Mouse (Mus musculus): ENCODE results near the gene Mnd1.

The Mnd1 gene

GRCm38 (mm10) chr3:84086921-84087320 is 68.7 kb downstream of the Mnd1 start:
- DNase-seq, result no peak

- no peak for DNase-seq
These were observed 69.2 kb downstream of the Mnd1 start for GRCm38 (mm10) chr3:84086337-84086736.

DNA sequence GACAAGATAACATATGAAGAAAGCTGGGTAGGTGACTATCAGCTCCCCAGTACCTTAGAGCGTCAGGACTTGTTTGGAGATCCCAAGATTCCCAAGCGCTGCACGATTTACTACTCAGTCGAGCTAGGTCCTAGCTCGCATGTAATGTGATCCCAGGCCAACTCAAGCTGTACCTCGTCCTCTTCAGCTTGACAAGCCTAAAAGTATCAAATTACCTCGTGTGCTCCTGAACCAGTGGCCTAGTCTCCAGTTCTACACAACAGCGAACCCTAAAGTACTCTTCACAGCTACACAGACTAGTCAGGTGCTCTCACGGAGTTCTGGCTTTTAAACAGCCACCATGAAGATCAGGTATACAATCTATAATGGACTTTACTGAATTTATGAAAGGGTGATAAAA is 70.2 kb downstream of the Mnd1 start:
- DNase-seq, result no peak

- no peak for DNase-seq
These were observed 74.3 kb downstream of the Mnd1 start for GRCm38 (mm10) chr3:84081208-84081722.

DNA sequence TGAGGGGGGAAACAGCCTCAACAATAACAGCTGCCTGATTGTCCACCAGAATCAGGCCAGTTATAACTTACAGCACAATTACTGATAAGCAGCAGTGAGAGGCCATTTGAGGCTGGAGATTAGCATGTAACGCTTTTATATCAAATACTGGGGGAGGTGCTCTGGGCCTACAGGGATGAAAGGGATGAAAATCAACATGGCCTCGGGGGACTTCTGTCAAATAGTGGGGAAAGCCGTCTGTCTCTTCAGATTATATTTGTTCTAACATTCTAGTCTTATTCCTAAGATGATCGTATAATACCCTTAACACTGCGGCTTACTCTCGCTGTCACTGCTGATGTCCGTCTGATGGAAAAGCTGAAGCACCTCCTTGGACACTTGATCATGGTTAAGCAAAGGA is 75.5 kb downstream of the Mnd1 start:
- DNase-seq, result no peak

- DNase-seq, result no peak
These were observed 78.1 kb downstream of the Mnd1 start for GRCm38 (mm10) chr3:84077505-84077904.

DNA sequence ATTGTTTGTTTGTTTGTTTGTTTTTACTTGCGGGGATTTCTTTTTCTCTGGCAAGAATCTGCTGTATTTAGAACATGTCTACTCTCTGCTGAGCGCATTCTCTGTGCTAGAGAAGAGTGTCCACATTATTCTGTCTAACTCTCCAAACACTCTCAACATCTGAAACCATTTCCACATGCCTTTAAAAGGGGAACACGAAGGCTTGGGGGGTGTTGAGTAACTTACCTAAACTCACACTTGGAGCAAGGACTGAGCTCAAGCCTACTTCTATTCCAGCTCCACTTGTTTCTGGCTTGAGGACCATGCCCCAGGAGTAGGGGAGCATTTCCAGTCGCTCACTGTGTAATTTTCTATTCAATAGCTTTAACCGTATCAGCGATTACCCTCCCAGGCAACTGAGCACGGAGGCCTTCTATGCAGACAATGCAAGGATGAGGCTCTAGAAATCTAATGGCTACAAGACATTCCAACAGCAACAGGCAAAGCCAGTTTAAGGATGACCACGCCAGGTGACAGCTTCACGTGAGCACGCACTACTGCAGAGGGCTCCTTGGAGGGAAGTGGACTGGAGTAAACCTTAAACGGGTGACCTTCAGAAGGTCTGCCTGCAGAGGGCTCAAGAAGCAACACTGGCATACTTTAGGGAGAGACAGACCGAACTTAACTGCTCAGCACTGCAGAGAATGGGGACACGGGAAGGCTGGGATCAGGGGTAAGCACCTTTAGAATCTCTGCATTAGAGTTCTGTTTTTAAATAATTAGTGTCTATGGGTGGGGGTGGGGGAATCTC is 78.8 kb downstream of the Mnd1 start:
- no peak for DNase-seq

GRCm38 (mm10) chr3:84075516-84075915 is 80.1 kb downstream of the Mnd1 start:
- no peak for DNase-seq

DNA sequence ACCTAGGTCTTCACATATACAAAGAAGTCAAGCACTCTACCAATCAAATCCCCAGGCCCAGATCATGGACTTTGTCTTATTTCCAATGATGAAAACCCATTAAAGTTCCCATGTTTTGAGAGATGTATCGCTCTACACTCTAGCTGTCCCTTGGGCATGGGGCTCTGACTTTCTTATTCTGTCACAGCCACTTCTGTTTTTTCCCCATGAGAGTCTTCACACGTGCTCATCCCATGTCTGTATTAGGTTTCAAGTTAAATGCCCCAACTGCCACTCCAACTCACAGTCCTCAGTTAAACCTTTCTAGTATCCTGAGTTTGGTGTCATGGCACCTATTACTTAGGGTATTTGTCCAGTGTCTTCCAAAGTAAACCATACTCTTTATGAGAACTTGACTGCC is 80.8 kb downstream of the Mnd1 start:
- DNase-seq, result no peak

DNA sequence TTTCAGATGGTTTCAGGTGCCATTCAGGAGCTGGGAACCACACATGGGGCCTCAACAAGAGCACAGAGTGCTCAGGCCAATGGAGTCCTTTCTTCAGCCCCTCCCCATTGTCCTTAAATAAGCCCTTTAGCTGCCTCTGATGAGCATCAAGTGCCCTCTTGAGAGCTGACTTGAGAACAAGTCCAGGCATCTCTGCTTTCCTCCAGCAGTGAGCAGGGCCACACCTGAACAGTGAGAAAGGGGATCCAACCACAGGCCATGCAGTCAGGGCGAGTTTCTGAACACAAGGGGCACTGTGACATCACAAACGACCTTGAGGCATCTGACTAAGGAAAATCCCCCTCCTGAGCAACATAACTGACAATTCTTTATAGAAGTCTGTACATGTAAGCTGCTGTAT is 83.9 kb downstream of the Mnd1 start:
- no peak for DNase-seq

DNA sequence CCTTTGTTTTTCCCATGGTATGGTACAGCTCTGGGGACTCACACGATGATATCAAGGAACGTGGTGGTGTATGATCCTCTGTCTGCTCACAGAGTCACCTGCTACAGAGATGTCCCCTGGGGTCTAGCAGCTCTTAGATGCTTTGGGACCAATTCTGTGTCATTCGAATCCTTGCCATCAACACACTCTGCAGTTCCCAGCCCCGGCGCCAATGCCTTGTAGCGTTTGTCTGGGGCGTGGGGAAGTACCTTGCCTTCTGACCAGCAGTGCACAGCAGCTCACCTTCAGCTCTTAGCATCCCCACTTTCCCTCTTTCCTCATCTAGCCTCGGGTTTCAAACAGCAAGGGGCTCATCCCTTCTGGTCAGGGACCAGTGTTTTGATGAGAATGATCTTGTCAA is 84.8 kb downstream of the Mnd1 start:
- DNase-seq, result no peak

DNA sequence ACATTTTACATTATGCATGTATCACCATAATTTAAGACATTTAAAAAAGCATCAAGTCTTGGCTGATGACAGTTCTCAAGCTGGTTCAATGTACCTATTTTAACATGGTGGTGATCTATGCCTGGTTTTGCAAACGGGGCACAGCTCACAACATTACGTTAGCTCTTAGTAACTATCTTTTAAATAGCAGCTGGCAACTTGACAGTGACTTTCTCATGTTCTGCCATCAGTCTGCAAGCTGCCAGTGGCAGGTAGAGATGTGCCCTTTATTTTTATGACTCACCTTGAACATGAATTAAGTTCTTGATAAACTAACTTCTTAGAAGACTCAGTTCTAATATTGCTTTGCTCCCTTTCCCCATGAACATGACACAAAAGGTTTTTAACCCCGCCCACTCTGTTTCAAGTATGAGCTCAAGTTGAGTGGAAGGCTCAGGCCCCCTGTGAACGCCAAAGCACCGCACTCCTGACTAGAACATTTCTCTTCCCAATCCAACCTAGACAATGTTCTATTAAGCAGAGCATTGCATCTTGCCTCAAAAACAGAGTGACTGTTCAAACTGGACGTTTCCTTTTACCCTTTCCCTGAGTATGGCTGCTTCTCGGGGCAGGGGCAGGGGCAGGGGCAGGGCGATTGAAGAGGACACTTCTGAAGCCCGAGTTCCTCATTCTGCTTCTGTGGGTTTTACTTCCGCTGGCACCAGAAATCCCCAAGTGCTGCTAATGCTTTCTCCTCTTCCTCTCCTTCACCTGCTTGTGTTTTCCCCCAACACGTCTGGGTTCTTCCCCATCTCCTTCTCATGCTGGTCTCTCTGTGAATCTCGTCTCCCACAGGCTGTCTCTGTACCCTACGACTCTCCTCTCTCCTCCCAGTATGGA is 86.5 kb downstream of the Mnd1 start:
- no peak for DNase-seq

- DNase-seq, result no peak
These were observed 89.8 kb downstream of the Mnd1 start for GRCm38 (mm10) chr3:84065825-84066224.

- no peak for DNase-seq
These were observed 92.1 kb downstream of the Mnd1 start for GRCm38 (mm10) chr3:84063369-84063914.

GRCm38 (mm10) chr3:84061523-84062453 is 93.8 kb downstream of the Mnd1 start:
- no peak for DNase-seq

DNA sequence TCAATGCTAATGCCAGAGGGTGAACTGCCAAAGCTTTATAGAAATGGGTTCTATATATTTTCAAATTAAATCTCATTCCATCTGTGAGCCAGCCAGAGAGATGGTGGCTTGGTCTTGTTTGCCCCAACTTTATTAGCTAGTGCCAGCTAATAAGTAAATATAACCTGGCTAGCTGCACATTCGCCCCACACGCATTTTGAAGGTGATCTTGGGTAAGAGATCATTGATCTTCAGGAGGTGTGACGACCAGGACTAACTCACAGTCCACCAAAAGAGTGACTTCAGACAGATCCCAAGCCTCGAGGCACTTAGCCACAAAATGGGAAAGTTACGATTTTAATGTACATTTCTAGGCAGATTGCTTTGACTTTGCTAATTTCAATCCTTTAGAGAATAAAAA is 94.6 kb downstream of the Mnd1 start:
- DNase-seq, result no peak

GRCm38 (mm10) chr3:84060128-84060527 is 95.5 kb downstream of the Mnd1 start:
- DNase-seq, result no peak

GRCm38 (mm10) chr3:84059676-84060075 is 95.9 kb downstream of the Mnd1 start:
- DNase-seq, result no peak

DNA sequence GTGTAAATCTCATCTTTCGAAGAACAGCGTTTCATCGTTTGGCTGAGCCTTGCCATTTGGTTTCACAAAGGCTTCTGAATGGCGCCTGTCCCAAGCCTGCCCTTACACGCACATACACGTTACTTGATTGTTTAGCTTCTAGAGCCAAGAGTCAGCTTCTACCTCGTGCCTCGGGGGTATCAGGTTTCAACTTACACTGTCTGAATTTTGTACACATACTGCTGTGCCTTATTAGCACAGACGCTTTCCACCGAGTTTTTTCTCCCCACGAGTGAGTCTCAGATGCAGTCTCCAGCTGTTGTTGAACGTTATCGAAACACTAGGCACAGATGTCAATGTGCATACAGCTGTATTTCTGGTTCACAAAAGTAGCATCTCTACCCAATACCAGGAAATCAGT is 96.3 kb downstream of the Mnd1 start:
- DNase-seq, result no peak

DNA sequence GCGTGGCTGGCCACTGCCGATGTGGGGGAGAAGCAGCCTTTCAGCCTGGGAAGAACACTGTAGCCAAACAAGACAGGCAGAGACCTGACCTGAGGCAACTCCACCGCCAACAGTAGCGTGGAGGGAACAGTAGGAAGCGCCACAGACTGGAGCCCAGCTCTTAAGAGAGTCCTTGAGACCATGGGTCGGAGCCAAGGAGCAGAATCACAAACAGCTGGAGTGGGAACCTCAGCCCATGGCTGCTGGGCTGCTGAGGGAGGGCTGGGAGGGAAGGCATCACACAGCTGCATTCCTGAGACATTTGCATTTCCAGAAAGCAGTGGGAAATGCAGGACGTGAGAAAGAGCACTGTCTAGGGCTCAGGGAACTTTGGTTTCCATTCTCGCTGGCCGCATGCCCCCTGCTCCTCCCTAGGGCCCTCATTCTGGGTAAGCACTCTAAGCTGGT is 106.8 kb downstream of the Mnd1 start:
- no peak for DNase-seq

DNA sequence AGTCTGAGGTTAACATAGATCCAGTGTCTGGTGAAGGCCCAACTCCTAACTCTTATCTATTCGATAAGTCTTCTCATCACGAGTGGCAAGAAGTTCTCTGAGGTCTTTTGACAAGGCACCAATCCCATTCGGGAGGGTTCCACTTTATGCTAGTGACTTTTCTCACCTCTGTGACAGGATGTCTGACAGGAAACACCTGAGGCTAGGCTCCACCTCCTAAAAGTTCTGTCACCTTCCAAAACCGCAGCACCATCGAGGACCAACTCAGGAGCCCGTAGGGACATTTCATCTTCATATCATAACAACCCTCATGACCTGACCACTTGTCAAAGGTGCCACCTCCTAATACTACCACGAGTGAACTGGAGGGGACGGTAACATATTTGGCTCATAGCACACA is 109.4 kb downstream of the Mnd1 start:
- no peak for DNase-seq

DNA sequence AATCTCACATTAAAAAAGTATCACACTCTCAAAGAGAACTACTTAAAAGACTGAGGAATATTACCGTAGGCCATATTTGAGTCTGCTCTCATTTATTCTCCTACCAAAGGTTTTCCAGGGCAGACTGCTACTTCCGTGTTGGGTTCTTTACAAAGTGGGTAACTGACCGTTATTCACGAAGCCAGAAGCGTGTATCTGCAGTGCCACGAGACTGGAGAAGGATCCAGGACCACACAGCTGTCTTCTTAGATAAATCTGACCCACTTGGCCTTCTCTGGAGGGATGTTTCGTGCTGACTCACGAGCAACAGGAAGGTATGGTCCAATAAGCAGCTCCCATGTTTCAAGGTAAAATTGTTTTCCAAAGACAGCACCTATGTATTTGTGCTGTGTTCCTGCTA is 113.8 kb downstream of the Mnd1 start:
- DNase-seq, result no peak

All from cerebellum, adult 9-11 months (tissue).